Mouse (Mus musculus) liver, adult (tissue): ENCODE results near the gene Naa38.
A peak's percentile ranks its signal among the peaks of the same experiment; 100 is the strongest.

Experiments
- GATA4 ChIP-seq: IDR thresholded peaks from 2 replicates; pipeline ENCODE4 v1.6.1; 2014; ENCODE audit warnings: mild to moderate bottlenecking, low read length; ENCODE audit not compliant: insufficient replicate concordance

Naa38 gene

GRCm38 (mm10) chr11:69395634-69396373 is 517 bp downstream of the Naa38 start:
- no peak for TF ChIP-seq GATA4

- TF ChIP-seq GATA4: peak; percentile 85; the same call in 1 of the 2 replicates
Observed at GRCm38 (mm10) chr11:69396772-69397171, 1.5 kb downstream of the Naa38 start.

- TF ChIP-seq GATA4: no peak
Observed at GRCm38 (mm10) chr11:69397581-69398057, 2.3 kb downstream of the Naa38 start.

GRCm38 (mm10) chr11:69398059-69398458 is 2.8 kb downstream of the Naa38 start, which contains the start of gene Tmem88:
Gene Tmem88, minus strand, starts transcription at chr11:69398234.
- TF ChIP-seq GATA4: no peak

- TF ChIP-seq GATA4: no peak
Observed at GRCm38 (mm10) chr11:69398486-69399200, 3.4 kb downstream of the Naa38 start.

GRCm38 (mm10) chr11:69399201-69400082 is 4.2 kb downstream of the Naa38 start:
- TF ChIP-seq GATA4: no peak

- no peak for TF ChIP-seq GATA4
Observed at GRCm38 (mm10) chr11:69400083-69400850, 5.0 kb downstream of the Naa38 start.

GRCm38 (mm10) chr11:69401210-69401637 is 5.9 kb downstream of the Naa38 start:
- TF ChIP-seq GATA4: no peak

- TF ChIP-seq GATA4: no peak
Observed at GRCm38 (mm10) chr11:69401987-69402386, 6.7 kb downstream of the Naa38 start.

- no peak for TF ChIP-seq GATA4
Observed at GRCm38 (mm10) chr11:69403691-69404594, 8.7 kb downstream of the Naa38 start.

- no peak for TF ChIP-seq GATA4
Observed at GRCm38 (mm10) chr11:69404595-69405396, 9.5 kb downstream of the Naa38 start.

GRCm38 (mm10) chr11:69405397-69406200 is 10.3 kb downstream of the Naa38 start:
- no peak for TF ChIP-seq GATA4
